Mouse (Mus musculus): ENCODE measurements at regions not wholly inside any gene's neighbourhood (a gene's known extent, or its start where the extent isn't known, plus 50 kb on each side); places are given as distances from the start of the nearest gene placed in this dataset.

GRCm38 (mm10) chr3:101224091-101224490 is 63.6 kb downstream of the Cd2 start:
- DNase-seq (ENCODE audit: low spot score), result no peak

DNA sequence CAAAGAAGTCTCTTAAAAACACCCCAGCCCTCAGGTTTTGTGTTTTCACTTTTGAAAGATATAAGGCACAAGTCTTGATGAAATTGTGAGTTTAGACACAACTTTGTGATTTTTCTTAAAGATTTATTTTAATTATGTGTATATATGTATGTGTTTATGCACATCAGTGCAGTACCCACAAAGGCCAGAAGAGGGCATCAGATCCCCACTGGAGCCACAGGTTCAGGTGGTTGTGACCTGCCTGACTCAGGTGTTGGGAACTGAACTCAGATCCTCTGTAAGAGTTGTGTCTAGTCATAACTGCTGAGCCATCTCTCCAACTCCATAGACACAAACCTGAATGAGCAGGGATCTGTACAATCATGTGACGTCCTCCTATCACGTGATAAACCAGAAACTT is 67.8 kb downstream of the Cd2 start:
- DNase-seq (ENCODE audit: low spot score), result peak; percentile 19

DNA sequence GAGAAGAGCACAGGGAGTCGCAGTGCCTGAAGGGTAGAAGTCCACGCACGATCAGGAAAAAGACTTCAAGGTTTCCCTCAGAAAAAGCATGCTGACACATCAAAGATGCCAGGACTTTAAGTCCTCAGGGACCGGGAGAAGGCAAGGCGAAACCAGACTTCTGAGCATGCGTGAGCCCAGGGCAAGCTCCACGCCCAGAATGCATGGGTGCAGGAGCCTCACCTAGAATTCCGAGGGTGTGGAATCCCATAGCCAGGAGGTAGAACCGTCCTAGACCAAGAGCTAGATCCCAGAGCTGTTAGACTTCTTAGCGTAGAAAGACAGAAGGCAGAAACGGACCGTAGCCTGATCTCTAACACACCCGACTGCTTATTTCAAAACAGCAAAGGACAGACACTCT is 71.0 kb downstream of the Cd2 start:
- no peak for DNase-seq (ENCODE audit: low spot score)

- DNase-seq (ENCODE audit: low spot score), result no peak
These were observed 74.6 kb downstream of the Cd2 start for GRCm38 (mm10) chr3:101213212-101213562.

- DNase-seq (ENCODE audit: low spot score), result no peak
These were observed 75.1 kb downstream of the Cd2 start for GRCm38 (mm10) chr3:101212403-101213211.

GRCm38 (mm10) chr3:101211936-101212335 is 75.8 kb downstream of the Cd2 start:
- DNase-seq (ENCODE audit: low spot score), result no peak

DNA sequence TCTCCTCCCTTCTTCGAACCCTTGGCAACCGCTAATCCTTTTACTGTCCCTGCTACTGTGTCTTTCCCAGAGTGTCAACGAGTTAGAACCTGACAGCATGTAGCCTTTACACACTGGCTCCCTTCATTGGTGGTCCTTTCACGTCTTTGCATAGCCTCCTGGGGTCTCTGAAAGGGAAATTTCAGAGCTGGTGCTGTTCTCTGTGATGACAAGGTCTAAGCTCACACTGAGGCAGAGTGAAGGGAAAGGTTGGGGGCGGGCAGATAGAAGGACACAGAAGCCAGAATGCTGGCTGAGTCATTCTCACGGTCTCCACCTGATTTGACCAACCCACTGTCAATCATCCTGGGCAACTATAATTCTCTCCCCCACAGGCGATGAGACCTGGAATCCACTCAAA is 78.2 kb downstream of the Cd2 start:
- DNase-seq (ENCODE audit: low spot score), result no peak

DNA sequence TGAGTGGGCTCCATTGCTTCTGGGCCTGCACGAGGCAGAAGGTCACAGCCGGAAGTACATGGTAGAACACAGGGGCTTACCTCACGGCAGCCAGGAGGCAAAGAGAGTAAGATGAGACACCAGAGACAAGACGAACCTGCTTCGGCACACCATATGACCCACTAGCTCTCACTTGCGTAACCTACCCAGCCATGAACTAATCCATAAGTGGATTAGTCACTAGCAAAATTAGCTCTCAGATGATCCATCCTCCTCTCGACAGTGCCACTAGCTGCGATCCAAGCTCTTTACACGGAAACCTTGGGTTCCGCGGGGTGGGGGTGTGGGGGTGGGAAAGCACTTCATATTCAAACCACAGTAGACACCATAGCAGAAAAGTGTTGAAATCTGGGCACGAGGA is 79.0 kb downstream of the Cd2 start:
- no peak for DNase-seq (ENCODE audit: low spot score)

DNA sequence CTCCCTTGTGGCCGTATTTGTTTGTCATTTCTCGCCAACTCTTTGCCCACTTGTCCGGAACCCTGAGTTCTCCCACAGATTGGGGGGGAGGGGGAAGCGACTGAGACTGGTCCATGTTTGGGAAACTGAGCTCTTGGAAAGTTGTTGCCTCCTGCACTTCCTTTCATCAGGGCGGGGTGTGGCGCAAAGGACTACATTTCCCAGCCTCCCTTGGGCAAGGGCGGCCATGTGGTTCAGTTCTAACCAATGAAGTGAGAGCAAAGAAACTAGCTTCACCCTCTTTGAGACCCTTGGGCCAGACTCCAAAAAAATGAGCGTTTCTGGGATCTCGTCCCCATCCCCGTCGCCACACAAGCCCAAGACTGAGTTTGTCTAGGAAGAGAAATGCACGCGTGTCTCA is 81.6 kb downstream of the Cd2 start:
- peak; percentile 15 for DNase-seq (ENCODE audit: low spot score)

DNA sequence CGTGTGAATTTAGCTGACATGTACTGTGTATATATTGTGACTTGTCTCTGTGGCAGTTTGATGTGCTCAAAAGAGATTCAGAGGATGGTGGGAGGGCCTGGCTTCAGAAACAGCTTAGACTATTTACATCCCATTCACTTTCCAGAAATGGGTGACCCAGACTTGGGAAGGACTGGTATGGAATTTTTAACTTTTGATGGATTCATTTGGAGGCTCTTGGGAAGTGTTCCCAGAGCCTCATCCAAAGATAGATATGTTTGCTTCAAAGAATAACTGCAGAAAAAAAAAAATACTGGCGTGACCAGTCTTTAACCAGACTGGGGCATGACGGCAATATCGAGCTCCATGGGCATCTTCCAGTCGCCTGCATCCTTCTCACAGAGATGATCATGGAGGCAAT is 84.6 kb upstream of the Ptgfrn start:
- no peak for DNase-seq (ENCODE audit: low spot score)

GRCm38 (mm10) chr3:101194319-101194718 is 84.2 kb upstream of the Ptgfrn start:
- DNase-seq (ENCODE audit: low spot score), result no peak

GRCm38 (mm10) chr3:101191298-101191986 is 81.4 kb upstream of the Ptgfrn start:
- no peak for DNase-seq (ENCODE audit: low spot score)

GRCm38 (mm10) chr3:101181958-101182357 is 71.9 kb upstream of the Ptgfrn start:
- DNase-seq (ENCODE audit: low spot score), result no peak

DNA sequence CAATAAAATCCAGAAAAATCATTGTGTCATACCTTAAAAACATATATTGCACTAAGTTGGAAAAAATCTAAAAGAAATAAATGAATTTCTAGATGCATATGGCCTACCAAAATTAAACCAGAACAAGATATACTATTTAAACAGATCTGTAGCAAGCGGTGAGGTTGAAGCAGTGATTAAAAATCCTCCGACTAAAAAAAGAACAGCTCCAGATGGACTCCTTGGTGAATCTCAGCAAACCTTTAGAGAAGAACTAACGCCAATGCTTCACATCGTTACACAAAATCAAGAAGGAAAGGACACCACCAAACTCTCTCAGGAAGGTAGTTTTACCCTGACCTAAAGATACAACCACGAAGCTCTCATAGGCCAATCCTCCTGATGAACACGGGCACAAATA is 63.9 kb upstream of the Ptgfrn start:
- no peak for DNase-seq (ENCODE audit: low spot score)

GRCm38 (mm10) chr3:101170037-101171019 is 60.2 kb upstream of the Ptgfrn start:
- no peak for DNase-seq (ENCODE audit: low spot score)

- no peak for DNase-seq (ENCODE audit: low spot score)
These were observed 56.9 kb upstream of the Ptgfrn start for GRCm38 (mm10) chr3:101167026-101167425.

DNA sequence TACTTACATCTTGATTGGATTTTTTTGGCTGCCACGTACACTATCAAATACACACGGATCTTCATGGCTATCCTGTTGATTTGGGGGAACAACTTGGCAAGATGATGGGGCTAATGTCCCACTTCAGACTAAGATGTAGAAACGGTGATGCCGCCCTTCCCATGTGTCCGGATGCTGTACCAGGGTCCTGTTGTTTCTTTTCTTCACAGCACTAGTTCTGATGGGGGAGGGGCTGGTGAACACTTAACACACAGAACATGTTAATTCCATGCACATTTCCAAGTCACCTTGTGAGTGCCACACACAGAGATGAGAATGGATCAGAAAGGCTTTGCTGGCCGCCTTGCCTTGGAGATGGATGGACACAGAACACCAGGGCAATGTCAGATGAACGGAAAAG is 56.5 kb upstream of the Ptgfrn start:
- DNase-seq (ENCODE audit: low spot score), result no peak

DNA sequence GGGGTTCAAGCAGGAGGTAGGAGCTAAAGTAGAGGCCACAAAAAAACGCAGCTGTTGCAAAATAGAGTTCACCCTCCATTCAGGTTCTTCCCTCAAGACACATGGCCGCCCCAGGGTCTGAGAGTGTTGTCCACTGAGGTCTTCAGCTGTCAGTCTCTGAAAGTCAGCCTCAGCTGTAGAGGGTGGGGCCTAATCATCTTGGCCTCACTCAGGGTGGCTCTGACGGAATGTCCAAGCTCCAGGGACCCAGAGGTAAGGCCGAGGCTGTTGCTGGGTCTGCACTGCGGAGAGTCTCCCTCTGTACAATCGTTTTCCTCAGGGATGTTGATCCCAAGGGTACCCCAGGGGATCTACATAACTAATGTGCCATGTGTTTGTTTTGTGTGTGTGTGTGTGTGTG is 55.2 kb upstream of the Ptgfrn start:
- no peak for DNase-seq (ENCODE audit: low spot score)

DNA sequence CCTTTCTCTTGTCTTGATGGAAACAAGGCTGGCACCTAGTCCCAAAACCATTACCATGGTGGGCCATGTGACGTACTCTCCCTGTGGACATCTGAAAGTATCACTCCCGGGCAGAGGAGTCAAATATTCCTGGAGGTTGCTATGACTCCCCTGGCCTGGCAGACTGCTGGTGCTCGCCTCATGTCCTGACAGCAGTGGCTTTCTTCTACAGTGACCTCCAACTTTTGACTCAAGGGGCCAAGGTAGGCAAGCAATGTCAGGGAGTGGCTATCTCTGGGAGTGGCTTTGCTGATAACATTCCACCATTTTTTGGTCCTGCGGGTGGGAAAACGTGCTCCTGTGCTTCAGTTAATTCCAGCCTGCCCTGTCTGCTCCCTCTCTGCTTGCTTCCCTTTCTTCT is 54.7 kb upstream of the Ptgfrn start:
- no peak for DNase-seq (ENCODE audit: low spot score)

DNA sequence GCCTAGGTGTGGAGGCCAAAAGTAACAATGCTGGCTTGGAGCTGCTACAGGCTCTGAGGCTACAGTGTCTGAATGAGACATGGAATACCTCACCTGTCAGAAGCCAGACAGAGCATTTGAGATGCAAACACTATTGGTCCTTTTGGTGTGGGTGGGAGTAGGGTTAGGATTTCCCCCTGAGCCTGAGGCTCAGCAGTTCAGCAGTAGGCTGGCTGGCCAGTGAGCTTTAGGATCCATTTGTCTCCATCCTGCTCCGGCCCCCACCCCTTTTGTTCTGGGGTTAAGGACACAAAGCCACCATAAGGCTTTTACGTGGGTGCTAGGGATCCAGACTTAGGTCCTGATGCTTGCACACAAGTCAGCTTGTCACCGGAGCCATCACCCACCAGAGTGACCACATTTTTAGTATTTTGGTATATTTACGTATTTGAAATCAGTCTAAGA is 53.9 kb upstream of the Ptgfrn start:
- no peak for DNase-seq (ENCODE audit: low spot score)

GRCm38 (mm10) chr3:101163160-101163990 is 53.3 kb upstream of the Ptgfrn start:
- no peak for DNase-seq (ENCODE audit: low spot score)

All from T-cell, adult 2 months (primary cell).